Mouse (Mus musculus) forebrain, embryonic 16.5 days (tissue): ENCODE measurements around the gene Mogat1. TPM values are rescaled to one million over a fixed set of nuclear protein-coding genes. Genes with fewer than 3 reads are reported as not detected.
A peak's percentile ranks its signal among the peaks of the same experiment; 100 is the strongest.
"Not testable (repeated sequence)": the region's sequence is repeated elsewhere in the genome, so short reads cannot be mapped to it uniquely, and the experiment has no call there.

ENCODE experiments used
- ATAC-seq: fragments of 200-750 bp; cut with Nextera tagmentation; 2 replicates; pipeline ENCODE4 v1.8.0; 2017; ENCODE audit warnings: mild to moderate bottlenecking, moderate library complexity
- H3K27ac ChIP-seq: fragments of 300-500 bp; sonication (generic); 2 replicates; pipeline ENCODE4 v1.5.1; 2014; ENCODE audit warnings: low read length, control low read depth
- H3K27me3 ChIP-seq: fragments of 300-500 bp; sonication (generic); replicated peaks from 2 replicates; pipeline ENCODE4 v1.6.1; 2014; ENCODE audit warnings: low read length; ENCODE audit not compliant: control insufficient read depth, insufficient read depth
- H3K36me3 ChIP-seq: fragments of 300-500 bp; sonication (generic); 2 replicates; pipeline ENCODE4 v1.6.1; 2014; ENCODE audit not compliant: control insufficient read depth, insufficient read depth
- H3K4me1 ChIP-seq: fragments of 300-500 bp; sonication (generic); replicated peaks from 2 replicates; pipeline ENCODE4 v1.6.1; 2014; ENCODE audit warnings: low read length; ENCODE audit not compliant: control insufficient read depth, insufficient read depth
- H3K4me2 ChIP-seq: fragments of 300-500 bp; sonication (generic); 2 replicates; pipeline ENCODE4 v1.6.1; 2014; ENCODE audit warnings: mild to moderate bottlenecking, low read length, control low read depth
- H3K4me3 ChIP-seq: fragments of 300-500 bp; sonication (generic); replicated peaks from 2 replicates; pipeline ENCODE4 v1.5.1; 2014; ENCODE audit warnings: mild to moderate bottlenecking, low read length, control low read depth
- H3K9ac ChIP-seq: fragments of 300-500 bp; sonication (generic); replicated peaks from 2 replicates; pipeline ENCODE4 v1.6.1; 2014; ENCODE audit warnings: low read depth, low read length, control low read depth
- H3K9me3 ChIP-seq: fragments of 300-500 bp; sonication (generic); 2 replicates; pipeline ENCODE4 v1.6.1; 2016; ENCODE audit warnings: low read length; ENCODE audit not compliant: control insufficient read depth
- WGBS: fragments of 180-500 bp; shearing (Covaris S2); extraction: QIAGEN DNeasy Blood & Tissue Kit; methylation state at CpG from one replicate; pipeline ENCODE4 v1.1.7; 2014; 5-methylcytosine and 5-hydroxymethylcytosine counted together
- polyA plus RNA-seq: library from polyadenylated mRNA; unstranded; fragments of >200 nt; fragmentation: Nextera tagmentation; extraction: Ambion mirVana; gene quantifications from 2 replicates; pipeline ENCODE4 v1.2.1, GENCODE M21; 2015

The Mogat1 gene
- polyA plus RNA-seq, 1 experiment from 2014 or later, result 0.66 TPM

GRCm38 (mm10) chr1:78532184-78532800 is 21.5 kb downstream of the Mogat1 start:
- WGBS, result 87% methylated on average over 15 of the region's 15 CpGs
- Histone ChIP-seq H3K27me3 (no peaks in the 10 kb centered on the region), H3K27ac (no peak overlapping the region)

GRCm38 (mm10) chr1:78534428-78535150 is 23.8 kb downstream of the Mogat1 start:
- Histone ChIP-seq H3K36me3 (no peaks in the 10 kb centered on the region), H3K4me3 (no peak overlapping the region), H3K9me3 (no peaks in the 10 kb centered on the region), H3K27ac (no peak overlapping the region), H3K9ac (no peak overlapping the region), H3K4me2 (no peak overlapping the region), H3K27me3 (no peaks in the 10 kb centered on the region), H3K4me1 (peaks cover 4% of the 10 kb centered on the region; the same call in 1 of the 2 replicates)
- 91% methylated on average over 9 of the region's 9 CpGs for WGBS
- no peak for ATAC-seq

More at GRCm38 (mm10) chr1:78532184-78532800, 21.5 kb downstream of the Mogat1 start:
- Histone ChIP-seq H3K4me3 (no peak overlapping the region), H3K4me1 (peaks cover 2% of the 10 kb centered on the region; the same call in 1 of the 2 replicates), H3K9ac (no peak overlapping the region), H3K4me2 (no peak overlapping the region), H3K9me3 (no peaks in the 10 kb centered on the region), H3K36me3 (no peaks in the 10 kb centered on the region)
- ATAC-seq, result no peak

GRCm38 (mm10) chr1:78536310-78537164 is 25.7 kb downstream of the Mogat1 start:
- WGBS, result 37% methylated on average over 19 of the region's 19 CpGs

GRCm38 (mm10) chr1:78537494-78538010 is 26.8 kb downstream of the Mogat1 start:
- H3K9ac ChIP-seq, result peak overlapping the region; percentile 45
- 35% methylated on average over 16 of the region's 16 CpGs for WGBS
- no peaks in the 10 kb centered on the region for H3K27me3 ChIP-seq
- H3K36me3 ChIP-seq, result no peaks in the 10 kb centered on the region
- H3K27ac ChIP-seq, result peak overlapping the region; percentile 1; the same call in 1 of the 2 replicates
- peaks cover 4% of the 10 kb centered on the region; the same call in 1 of the 2 replicates for H3K4me1 ChIP-seq
- ATAC-seq, result peak; percentile 94
- peak overlapping the region; percentile 34 for H3K4me3 ChIP-seq
- no peaks in the 10 kb centered on the region for H3K9me3 ChIP-seq
- peak overlapping the region; percentile 53 for H3K4me2 ChIP-seq

More at GRCm38 (mm10) chr1:78536310-78537164, 25.7 kb downstream of the Mogat1 start:
- no peak overlapping the region for H3K27ac ChIP-seq
- H3K4me3 ChIP-seq, result no peak overlapping the region
- H3K9me3 ChIP-seq, result no peaks in the 10 kb centered on the region
- no peaks in the 10 kb centered on the region for H3K36me3 ChIP-seq
- ATAC-seq, result peak; percentile 51
- peaks cover 4% of the 10 kb centered on the region; the same call in 1 of the 2 replicates for H3K4me1 ChIP-seq
- H3K27me3 ChIP-seq, result no peaks in the 10 kb centered on the region
- peak overlapping the region; percentile 53 for H3K4me2 ChIP-seq
- no peak overlapping the region for H3K9ac ChIP-seq

GRCm38 (mm10) chr1:78538396-78538795 is 27.6 kb downstream of the Mogat1 start:
- H3K27ac ChIP-seq, result no peak overlapping the region
- no peaks in the 10 kb centered on the region for H3K27me3 ChIP-seq
- H3K4me3 ChIP-seq, result no peak overlapping the region
- no peaks in the 10 kb centered on the region for H3K36me3 ChIP-seq
- no peak overlapping the region for H3K4me2 ChIP-seq
- no peaks in the 10 kb centered on the region for H3K9me3 ChIP-seq
- WGBS, result 55% methylated on average over 5 of the region's 5 CpGs
- no peak for ATAC-seq
- peaks cover 4% of the 10 kb centered on the region; the same call in 1 of the 2 replicates for H3K4me1 ChIP-seq
- H3K9ac ChIP-seq, result no peak overlapping the region

- Histone ChIP-seq H3K27me3 (no peaks in the 10 kb centered on the region), H3K4me2 (no peak overlapping the region), H3K27ac (no peak overlapping the region), H3K36me3 (no peaks in the 10 kb centered on the region), H3K4me3 (no peak overlapping the region), H3K9me3 (no peaks in the 10 kb centered on the region), H3K4me1 (peaks cover 4% of the 10 kb centered on the region; the same call in 1 of the 2 replicates), H3K9ac (no peak overlapping the region)
- WGBS, result 84% methylated on average over 6 of the region's 6 CpGs
- ATAC-seq, result no peak
Measured at GRCm38 (mm10) chr1:78539166-78539565, 28.4 kb downstream of the Mogat1 start.

- H3K4me3 ChIP-seq, H3K4me1 ChIP-seq, ATAC-seq, H3K36me3 ChIP-seq, H3K9ac ChIP-seq, H3K4me2 ChIP-seq, H3K9me3 ChIP-seq, H3K27me3 ChIP-seq, H3K27ac ChIP-seq: not testable (repeated sequence)
- 47% methylated on average over 1 of the region's 1 CpGs for WGBS
Measured at GRCm38 (mm10) chr1:78543631-78544030, 32.8 kb downstream of the Mogat1 start.

- WGBS, result 81% methylated on average over 9 of the region's 9 CpGs
- Histone ChIP-seq H3K4me1 (no peaks in the 10 kb centered on the region), H3K27ac (no peak overlapping the region), H3K36me3 (no peaks in the 10 kb centered on the region), H3K4me2 (no peak overlapping the region), H3K9ac (no peak overlapping the region), H3K9me3 (no peaks in the 10 kb centered on the region), H3K4me3 (no peak overlapping the region), H3K27me3 (no peaks in the 10 kb centered on the region)
- ATAC-seq, result no peak
Measured at GRCm38 (mm10) chr1:78546258-78546657, 35.5 kb downstream of the Mogat1 start.

- no peak for ATAC-seq
- Histone ChIP-seq H3K27ac (no peak overlapping the region), H3K9ac (no peak overlapping the region), H3K4me1 (no peaks in the 10 kb centered on the region), H3K4me2 (no peak overlapping the region), H3K4me3 (no peak overlapping the region), H3K9me3 (no peaks in the 10 kb centered on the region), H3K27me3 (no peaks in the 10 kb centered on the region), H3K36me3 (no peaks in the 10 kb centered on the region)
- WGBS, result 45% methylated on average over 6 of the region's 6 CpGs
Measured at GRCm38 (mm10) chr1:78548961-78549360, 38.2 kb downstream of the Mogat1 start.
